ENCODE assay signal across 9 mouse cellular contexts in the genomic region with DNA sequence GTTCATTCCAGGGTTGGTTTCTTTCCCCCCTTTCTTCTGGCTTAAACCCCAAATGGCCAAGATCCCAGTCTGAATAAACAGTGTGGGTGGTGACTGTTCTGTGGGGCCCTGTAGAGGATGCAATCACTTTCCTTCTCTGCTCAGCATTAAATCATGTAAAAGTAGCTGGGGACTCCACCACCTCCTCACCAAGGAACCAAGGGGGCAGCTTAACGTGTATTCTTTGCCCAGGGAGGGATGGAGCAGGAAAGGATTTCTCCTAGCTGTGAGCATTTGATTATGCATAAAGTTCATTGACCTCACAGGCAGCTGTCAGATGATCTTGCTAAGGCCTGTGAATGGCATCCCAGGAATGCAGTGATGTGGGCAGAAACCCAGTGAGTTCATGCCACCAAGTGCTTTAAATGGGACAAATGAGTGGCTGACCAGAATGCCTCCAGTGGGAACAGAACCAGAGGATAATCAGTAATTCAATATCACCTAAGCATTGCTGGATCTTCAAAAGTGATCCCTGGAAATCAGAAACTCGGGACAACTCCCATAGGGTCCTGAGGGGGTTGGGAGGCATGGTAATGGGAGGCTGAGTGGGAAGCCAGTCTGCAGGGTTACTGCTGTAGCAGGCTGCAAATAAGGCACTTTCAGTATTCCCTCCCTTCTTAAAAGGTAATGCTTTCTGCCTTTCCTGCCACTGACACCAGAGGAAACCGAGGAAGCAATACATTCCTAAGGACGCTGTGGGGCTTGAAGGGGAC.
DNase-seq lines count a peak whose midpoint lies in the region; ATAC-seq and TF ChIP-seq lines count a peak whose summit lies in the region.
"Had no signal": no experiment of that assay in that cellular context is flagged by ENCODE, and none has a peak within 500 bp of the region (broad histone marks: within the 10 kb centered on the region; RNA-seq: fewer than 3 reads in every experiment).

No protein-coding gene starts in this region.

- no peaks in the 10 kb centered on the region for H3K27me3 ChIP-seq in heart, adult 2 months (ENCODE audit: control insufficient read depth, insufficient read depth, low read length)
- H3K27me3 ChIP-seq in intestine, postnatal 0 days (replicated peaks; ENCODE audit: control insufficient read depth, insufficient read depth, low read length) = no peaks in the 10 kb centered on the region

- no peak; the same call in 1 of the 2 replicates for ATAC-seq in intestine, postnatal 0 days

- H3K36me3 ChIP-seq in heart, adult 2 months (ENCODE audit: control insufficient read depth, insufficient read depth, low read length) = peaks cover 6% of the 10 kb centered on the region
- no peaks in the 10 kb centered on the region for H3K36me3 ChIP-seq in intestine, postnatal 0 days (ENCODE audit: control insufficient read depth, insufficient read depth)

- H3K9me3 ChIP-seq in intestine, postnatal 0 days (ENCODE audit: control insufficient read depth) = no peaks in the 10 kb centered on the region

- no peak for TF ChIP-seq EP300 in heart, adult 2 months (IDR thresholded peaks at IDR 0.05; ENCODE audit: insufficient read depth, low read depth, low read length)

- TF ChIP-seq CTCF in heart, adult 2 months (IDR thresholded peaks at IDR 0.05) = no peak
- 0 out of 2 replicates have a peak, but pooled peaks have one; percentile 3 for TF ChIP-seq CTCF in intestine, postnatal 0 days (IDR thresholded peaks at IDR 0.05; ENCODE audit: low read depth)

- peak overlapping the region; percentile 33 for H3K27ac ChIP-seq in heart, adult 2 months
- no peak overlapping the region for H3K27ac ChIP-seq in intestine, postnatal 0 days (ENCODE audit: low read depth, low read length)
- H3K27ac ChIP-seq: liver, embryonic 14.5 days had no signal

- intact Hi-C loops in heart, adult 2 months (cut with DNase I) = loop anchor here (5.0 kb wide), 1 partner anchor 83 kb away; no protein-coding TSS in a partner anchor

- WGBS in heart, adult 2 months = 41% methylated on average over 4 of the region's 4 CpGs
- WGBS in intestine, postnatal 0 days = 28% methylated on average over 4 of the region's 4 CpGs

- no peak overlapping the region for H3K9ac ChIP-seq in heart, adult 2 months (ENCODE audit: low read depth, low read length)
- no peak overlapping the region for H3K9ac ChIP-seq in intestine, postnatal 0 days (ENCODE audit: low read depth, low read length)
- H3K9ac ChIP-seq: liver, embryonic 14.5 days had no signal

- peak; percentile 94 for DNase-seq in Muller cell, postnatal 12 days (ENCODE audit: inconsistent ontology term)
- peak; percentile 70 for DNase-seq in embryo, embryonic 10.5 days (ENCODE audit: low spot score)
- DNase-seq in heart, adult 2 months = peak; percentile 36 to 48
- DNase-seq in lung, postnatal 25 days (ENCODE audit: low spot score) = peak; percentile 51
- peak; percentile 45 for DNase-seq in yolk sac, embryonic 10.5 days (ENCODE audit: low spot score)
- no peak for DNase-seq in thymus, postnatal 4 days
- no peak for DNase-seq in cerebellum, postnatal 36 days

- no peak for TF ChIP-seq POLR2A in heart, adult 2 months (IDR thresholded peaks at IDR 0.05; ENCODE audit: insufficient read depth, low read depth, low read length)

- peak overlapping the region; percentile 33; the same call in 1 of the 2 replicates for H3K4me2 ChIP-seq in intestine, postnatal 0 days (replicated peaks; ENCODE audit: low read depth)

- peaks cover 20% of the 10 kb centered on the region for H3K4me1 ChIP-seq in heart, adult 2 months (ENCODE audit: control insufficient read depth, insufficient read depth, low read length)
- H3K4me1 ChIP-seq in intestine, postnatal 0 days (replicated peaks; ENCODE audit: control insufficient read depth, insufficient read depth, low read length) = peaks cover 7% of the 10 kb centered on the region

- H3K79me2 ChIP-seq in heart, adult 2 months (replicated peaks; ENCODE audit: control insufficient read depth, insufficient read depth, low read length) = no peaks in the 10 kb centered on the region

- no peak overlapping the region for H3K4me3 ChIP-seq in heart, adult 2 months
- no peak overlapping the region for H3K4me3 ChIP-seq in intestine, postnatal 0 days (ENCODE audit: low read depth, low read length)

Comparison
In these comparisons a context has a peak if more than half of its experiments do, and no peak if none do; other contexts are left out.
1. DNase-seq: peak in Muller cell, postnatal 12 days (single experiment), embryo, embryonic 10.5 days (single experiment), heart, adult 2 months (2 of 2), lung, postnatal 25 days (single experiment) and yolk sac, embryonic 10.5 days (single experiment); none in thymus, postnatal 4 days (single experiment) and cerebellum, postnatal 36 days (0 of 2).